Mouse (Mus musculus): ENCODE measurements at regions not wholly inside any gene's neighbourhood (a gene's known extent, or its start where the extent isn't known, plus 50 kb on each side); places are given as distances from the start of the nearest gene placed in this dataset.

DNA sequence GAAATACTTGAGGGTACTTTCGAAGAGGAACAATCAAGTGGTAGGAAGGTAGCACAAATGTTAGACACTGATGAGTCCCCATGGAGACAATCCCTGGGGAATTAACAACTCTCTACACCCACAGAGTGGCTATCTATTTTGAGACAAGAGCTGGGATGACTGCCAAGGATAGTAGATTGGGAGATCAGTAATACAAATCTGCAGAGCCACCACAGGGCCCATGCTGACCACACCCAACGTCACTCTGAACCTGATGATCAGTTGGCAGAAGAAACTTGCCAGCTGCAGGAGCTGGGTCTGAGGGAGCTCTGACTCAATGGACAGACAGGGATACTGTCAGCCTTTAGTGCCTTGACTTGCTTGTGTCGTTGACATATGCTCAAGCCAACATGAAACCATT, 143.1 kb upstream of the Pdzrn3 start:
- H3K36me3 ChIP-seq (ENCODE audit: control insufficient read depth, insufficient read depth) = no peaks in the 10 kb centered on the region
- no peak overlapping the region for H3K4me3 ChIP-seq (ENCODE audit: insufficient read depth, poor library complexity, severe bottlenecking)
- H3ac ChIP-seq (ENCODE audit: control insufficient read depth, insufficient read length, low read depth) = no peak overlapping the region
- TF ChIP-seq MYOG (IDR thresholded peaks at IDR 0.05; ENCODE audit: control insufficient read depth, extremely low read depth, insufficient read length) (no peak), CTCF (IDR thresholded peaks at IDR 0.05; ENCODE audit: control insufficient read depth, insufficient read depth, insufficient read length) (no peak), MAX (IDR thresholded peaks at IDR 0.05) (no peak), FOSL1 (IDR thresholded peaks at IDR 0.05; ENCODE audit: insufficient read depth, low read length, poor library complexity, severe bottlenecking) (no peak), CEBPB (IDR thresholded peaks at IDR 0.05; ENCODE audit: low read depth) (no peak), USF1 (IDR thresholded peaks at IDR 0.05; ENCODE audit: low read depth) (no peak), MYOD1 (IDR thresholded peaks at IDR 0.05; ENCODE audit: control insufficient read depth, insufficient read length, low read depth) (peak; percentile 79)
- no peaks in the 10 kb centered on the region for H3K27me3 ChIP-seq (ENCODE audit: control insufficient read depth, insufficient read depth, insufficient read length)
- H3K79me2 ChIP-seq (ENCODE audit: control insufficient read depth, insufficient read depth) = no peaks in the 10 kb centered on the region
- no peaks in the 10 kb centered on the region for H3K79me3 ChIP-seq (ENCODE audit: low read depth)

DNA sequence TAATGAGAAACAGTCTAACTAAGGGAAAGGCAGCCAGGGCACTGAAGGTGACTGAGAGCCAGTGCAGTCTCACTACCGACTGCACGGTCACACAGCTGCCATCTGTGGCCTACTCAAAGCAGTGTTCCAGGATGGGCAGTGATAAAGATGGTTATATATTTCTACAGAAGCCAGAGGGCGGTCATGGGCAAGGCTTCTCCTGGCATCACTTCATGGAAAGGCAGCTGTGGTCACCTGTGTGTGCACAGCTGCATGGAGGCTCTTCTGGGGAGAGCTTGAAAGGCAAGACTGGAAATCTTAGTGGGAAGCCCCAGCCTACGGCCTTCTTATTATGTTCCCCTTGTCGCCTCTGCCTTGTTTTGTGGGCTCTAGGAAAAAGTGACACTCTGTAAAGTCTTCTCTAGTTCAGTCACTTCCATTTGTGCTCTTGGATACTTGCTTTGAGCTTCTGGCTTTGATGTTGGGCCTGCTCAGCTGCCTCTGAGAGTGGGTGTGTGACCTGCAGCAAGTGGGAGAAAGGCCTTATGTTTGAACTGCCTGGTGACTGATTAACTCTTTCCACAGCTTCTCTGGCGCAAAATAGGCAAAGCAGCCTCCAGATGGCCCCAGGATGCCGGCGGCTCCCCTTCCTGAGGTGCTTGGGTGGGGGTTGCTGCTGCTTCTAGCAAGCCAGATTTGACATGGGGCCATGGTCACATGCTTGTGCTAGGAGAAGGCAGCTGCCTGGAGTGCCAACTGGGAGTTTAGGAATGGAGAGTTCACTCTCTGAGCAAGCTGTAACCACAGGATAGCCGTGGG, 141.4 kb upstream of the Pdzrn3 start:
- no peak overlapping the region for H3ac ChIP-seq (ENCODE audit: control insufficient read depth, insufficient read length, low read depth)
- no peaks in the 10 kb centered on the region for H3K79me3 ChIP-seq (ENCODE audit: low read depth)
- H3K36me3 ChIP-seq (ENCODE audit: control insufficient read depth, insufficient read depth) = no peaks in the 10 kb centered on the region
- H3K27me3 ChIP-seq (ENCODE audit: control insufficient read depth, insufficient read depth, insufficient read length) = no peaks in the 10 kb centered on the region
- no peak overlapping the region for H3K4me3 ChIP-seq (ENCODE audit: insufficient read depth, poor library complexity, severe bottlenecking)
- no peak for TF ChIP-seq MYOD1 (IDR thresholded peaks at IDR 0.05; ENCODE audit: control insufficient read depth, insufficient read length, low read depth)
- TF ChIP-seq MAX (IDR thresholded peaks at IDR 0.05) = no peak
- no peak for TF ChIP-seq FOSL1 (IDR thresholded peaks at IDR 0.05; ENCODE audit: insufficient read depth, low read length, poor library complexity, severe bottlenecking)
- TF ChIP-seq MYOG (IDR thresholded peaks at IDR 0.05; ENCODE audit: control insufficient read depth, extremely low read depth, insufficient read length) = no peak
- peak; percentile 9 for TF ChIP-seq USF1 (IDR thresholded peaks at IDR 0.05; ENCODE audit: low read depth)
- H3K79me2 ChIP-seq (ENCODE audit: control insufficient read depth, insufficient read depth) = no peaks in the 10 kb centered on the region

DNA sequence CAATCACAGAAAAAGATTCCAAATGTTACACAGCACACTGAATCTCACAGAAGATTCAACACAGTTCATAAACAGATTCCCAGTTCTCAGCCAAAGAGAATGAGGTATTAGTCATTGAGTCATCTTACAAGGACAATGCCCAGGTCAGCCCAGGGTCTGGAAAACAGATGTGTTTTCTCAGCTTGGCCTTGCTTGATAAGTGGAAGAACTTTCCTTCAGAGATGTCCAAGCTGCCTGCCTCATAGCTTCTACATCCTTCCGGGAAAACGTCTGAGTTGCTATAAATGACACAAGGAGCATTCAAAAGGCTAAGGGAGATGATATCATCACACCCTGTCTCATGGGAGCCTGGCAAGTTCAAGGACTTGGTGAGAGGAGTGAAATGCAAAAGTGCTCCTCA, 139.9 kb upstream of the Pdzrn3 start:
- no peaks in the 10 kb centered on the region for H3K36me3 ChIP-seq (ENCODE audit: control insufficient read depth, insufficient read depth)
- H3K4me3 ChIP-seq (ENCODE audit: insufficient read depth, poor library complexity, severe bottlenecking) = no peak overlapping the region
- no peaks in the 10 kb centered on the region for H3K79me3 ChIP-seq (ENCODE audit: low read depth)
- no peak overlapping the region for H3ac ChIP-seq (ENCODE audit: control insufficient read depth, insufficient read length, low read depth)
- no peaks in the 10 kb centered on the region for H3K79me2 ChIP-seq (ENCODE audit: control insufficient read depth, insufficient read depth)
- no peak for TF ChIP-seq MYOG (IDR thresholded peaks at IDR 0.05; ENCODE audit: control insufficient read depth, extremely low read depth, insufficient read length)
- no peaks in the 10 kb centered on the region for H3K27me3 ChIP-seq (ENCODE audit: control insufficient read depth, insufficient read depth, insufficient read length)

DNA sequence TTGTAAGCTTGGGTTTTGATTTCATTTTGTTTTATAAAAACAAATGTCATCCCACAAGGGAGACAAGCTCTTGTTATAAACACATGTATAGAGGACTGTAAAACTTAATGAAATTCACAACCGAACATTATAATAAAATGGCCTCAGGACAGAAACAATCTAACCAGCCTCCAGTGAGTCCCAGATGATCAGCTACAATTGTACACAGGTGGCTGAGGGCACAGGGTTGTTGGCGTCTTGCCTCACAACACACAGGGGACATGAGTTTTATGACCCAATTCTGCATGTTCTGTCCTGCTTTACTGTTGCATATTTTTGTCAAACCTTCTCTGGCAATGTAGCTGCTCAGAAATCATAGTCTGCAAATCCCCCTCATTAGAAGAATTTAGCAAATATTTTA, 136.0 kb upstream of the Pdzrn3 start:
- Histone ChIP-seq H3ac (ENCODE audit: control insufficient read depth, insufficient read length, low read depth) (no peak overlapping the region), H3K79me3 (ENCODE audit: low read depth) (no peaks in the 10 kb centered on the region), H3K27me3 (ENCODE audit: control insufficient read depth, insufficient read depth, insufficient read length) (no peaks in the 10 kb centered on the region), H3K4me3 (ENCODE audit: insufficient read depth, poor library complexity, severe bottlenecking) (no peak overlapping the region), H3K79me2 (ENCODE audit: control insufficient read depth, insufficient read depth) (no peaks in the 10 kb centered on the region), H3K36me3 (ENCODE audit: control insufficient read depth, insufficient read depth) (no peaks in the 10 kb centered on the region)
- TF ChIP-seq CEBPB (IDR thresholded peaks at IDR 0.05; ENCODE audit: low read depth) (no peak), MYOG (IDR thresholded peaks at IDR 0.05; ENCODE audit: control insufficient read depth, extremely low read depth, insufficient read length) (no peak), MYOD1 (IDR thresholded peaks at IDR 0.05; ENCODE audit: control insufficient read depth, insufficient read length, low read depth) (no peak), CTCF (IDR thresholded peaks at IDR 0.05; ENCODE audit: control insufficient read depth, insufficient read depth, insufficient read length) (no peak), FOSL1 (IDR thresholded peaks at IDR 0.05; ENCODE audit: insufficient read depth, low read length, poor library complexity, severe bottlenecking) (no peak)

DNA sequence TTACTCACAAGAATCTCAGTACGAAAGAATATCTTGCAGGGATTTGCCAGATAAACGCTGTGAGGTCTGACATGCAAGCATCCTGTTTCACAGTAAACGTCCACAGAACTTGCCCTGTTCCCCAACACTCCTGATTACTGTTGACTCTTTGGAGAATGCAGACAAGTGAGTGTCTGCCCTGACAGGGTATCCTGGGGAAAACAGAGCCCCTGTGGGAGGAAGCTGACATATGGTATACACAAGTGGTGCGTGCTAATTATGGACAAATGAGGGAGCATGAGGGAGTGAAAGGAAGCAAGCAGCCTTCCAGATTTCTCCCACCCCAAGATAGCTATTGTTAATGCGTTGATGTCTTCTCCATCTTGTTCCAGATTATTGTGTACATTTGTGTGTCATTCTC, 124.5 kb upstream of the Pdzrn3 start:
- H3K79me3 ChIP-seq (ENCODE audit: low read depth) = no peaks in the 10 kb centered on the region
- H3K4me3 ChIP-seq (ENCODE audit: insufficient read depth, poor library complexity, severe bottlenecking) = no peak overlapping the region
- H3K27me3 ChIP-seq (ENCODE audit: control insufficient read depth, insufficient read depth, insufficient read length) = no peaks in the 10 kb centered on the region
- no peak overlapping the region for H3ac ChIP-seq (ENCODE audit: control insufficient read depth, insufficient read length, low read depth)
- TF ChIP-seq MYOG (IDR thresholded peaks at IDR 0.05; ENCODE audit: control insufficient read depth, extremely low read depth, insufficient read length) = no peak
- no peak for TF ChIP-seq CEBPB (IDR thresholded peaks at IDR 0.05; ENCODE audit: low read depth)
- no peak for TF ChIP-seq CTCF (IDR thresholded peaks at IDR 0.05; ENCODE audit: control insufficient read depth, insufficient read depth, insufficient read length)
- no peak for TF ChIP-seq MYOD1 (IDR thresholded peaks at IDR 0.05; ENCODE audit: control insufficient read depth, insufficient read length, low read depth)
- no peak for TF ChIP-seq MAX (IDR thresholded peaks at IDR 0.05)
- no peak for TF ChIP-seq FOSL1 (IDR thresholded peaks at IDR 0.05; ENCODE audit: insufficient read depth, low read length, poor library complexity, severe bottlenecking)
- TF ChIP-seq USF1 (IDR thresholded peaks at IDR 0.05; ENCODE audit: low read depth) = no peak
- no peaks in the 10 kb centered on the region for H3K36me3 ChIP-seq (ENCODE audit: control insufficient read depth, insufficient read depth)
- no peaks in the 10 kb centered on the region for H3K79me2 ChIP-seq (ENCODE audit: control insufficient read depth, insufficient read depth)

DNA sequence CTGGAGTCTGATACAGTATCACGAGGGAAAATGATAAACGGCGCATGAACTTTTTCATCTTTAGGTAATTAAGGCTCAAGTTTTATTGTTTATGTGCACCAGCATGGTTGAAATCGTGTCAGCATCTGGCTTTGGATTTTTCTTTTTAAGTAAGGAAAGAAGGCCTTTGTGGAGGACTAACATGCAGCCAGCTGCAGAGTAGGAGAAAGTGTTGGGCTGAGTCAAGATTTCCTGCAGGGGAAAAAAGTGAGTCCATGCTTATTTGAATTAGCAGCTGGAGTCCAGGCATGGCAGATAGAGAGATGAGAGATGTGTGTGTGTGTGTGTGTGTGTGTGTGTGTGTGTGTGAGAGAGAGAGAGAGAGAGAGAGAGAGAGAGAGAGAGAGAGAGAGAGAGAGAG, 124.0 kb upstream of the Pdzrn3 start:
- Histone ChIP-seq H3K27me3 (ENCODE audit: control insufficient read depth, insufficient read depth, insufficient read length) (no peaks in the 10 kb centered on the region), H3K79me3 (ENCODE audit: low read depth) (no peaks in the 10 kb centered on the region), H3K36me3 (ENCODE audit: control insufficient read depth, insufficient read depth) (no peaks in the 10 kb centered on the region), H3K79me2 (ENCODE audit: control insufficient read depth, insufficient read depth) (no peaks in the 10 kb centered on the region), H3K4me3 (ENCODE audit: insufficient read depth, poor library complexity, severe bottlenecking) (no peak overlapping the region), H3ac (ENCODE audit: control insufficient read depth, insufficient read length, low read depth) (no peak overlapping the region)
- TF ChIP-seq FOSL1 (IDR thresholded peaks at IDR 0.05; ENCODE audit: insufficient read depth, low read length, poor library complexity, severe bottlenecking) (no peak), CEBPB (IDR thresholded peaks at IDR 0.05; ENCODE audit: low read depth) (no peak), MYOG (IDR thresholded peaks at IDR 0.05; ENCODE audit: control insufficient read depth, extremely low read depth, insufficient read length) (no peak), USF1 (IDR thresholded peaks at IDR 0.05; ENCODE audit: low read depth) (no peak), MAX (IDR thresholded peaks at IDR 0.05) (no peak), MYOD1 (IDR thresholded peaks at IDR 0.05; ENCODE audit: control insufficient read depth, insufficient read length, low read depth) (no peak), CTCF (IDR thresholded peaks at IDR 0.05; ENCODE audit: control insufficient read depth, insufficient read depth, insufficient read length) (no peak)
